Mouse (Mus musculus) mammary gland, adult 2 months (tissue): ENCODE results near the gene Mapk14. TPM values are rescaled to one million over a fixed set of nuclear protein-coding genes. Genes with fewer than 3 reads are reported as not detected.

Experiments
- polyA plus RNA-seq: library from polyadenylated mRNA; depleted of rRNA; stranded (reverse); fragments of >200 nt; gene quantifications from 2 replicates; pipeline ENCODE4 v1.2.3, GENCODE M21; 2012; ENCODE audit warnings: low replicate concordance; rRNA removed

Gene Mapk14
- polyA plus RNA-seq: 88.2 and 111 TPM in 2 replicates

DNA sequence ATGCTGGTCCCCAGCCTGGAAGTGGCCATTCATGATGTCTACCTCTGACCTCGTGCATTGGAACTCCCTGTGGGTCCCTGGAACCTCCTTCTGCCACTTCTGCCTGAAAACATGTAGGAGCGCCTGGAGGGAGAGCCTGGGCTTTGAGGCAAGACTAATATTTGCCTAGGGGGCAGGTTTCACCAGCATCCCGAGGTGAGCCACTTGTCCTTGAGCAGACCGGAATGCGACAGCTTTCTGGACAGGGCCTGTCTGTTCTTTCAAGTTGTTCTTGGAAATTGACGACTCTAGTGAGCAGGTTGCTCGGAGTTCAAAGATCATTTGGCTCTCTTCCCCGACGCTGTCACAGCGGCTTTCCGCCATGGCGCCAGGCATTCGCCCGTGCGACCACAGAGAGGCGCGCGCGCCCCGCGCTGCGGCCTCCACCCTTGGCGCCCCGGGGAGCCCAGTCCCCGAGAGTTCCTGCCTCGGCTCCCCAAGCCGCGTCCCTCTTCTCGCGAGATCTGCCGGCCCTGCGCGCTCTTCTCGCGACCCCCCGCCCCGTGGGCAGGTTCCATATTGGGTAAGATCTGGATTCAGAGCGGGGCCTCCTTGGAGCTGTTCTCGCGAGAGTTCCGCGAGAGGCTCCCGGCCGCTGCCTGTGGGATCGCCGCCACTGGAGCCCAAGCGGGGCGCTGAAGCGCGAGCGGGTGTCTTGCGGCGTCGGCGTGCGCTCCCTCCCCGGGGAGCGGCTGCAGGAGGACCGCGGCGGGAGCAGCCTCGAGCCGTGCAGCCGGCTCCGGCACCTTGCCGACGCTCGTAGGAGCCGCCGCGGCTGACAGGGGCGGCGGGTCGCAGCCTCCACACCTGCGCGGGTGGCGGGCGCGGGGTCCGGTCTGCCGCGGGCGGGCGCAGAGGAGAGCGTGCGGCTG, at the start of gene Mapk14:
TSS of gene Mapk14 (plus strand) at position 554 of the 911 bp plus-strand sequence.

GRCm38 (mm10) chr17:28689586-28690283, 1.4 kb upstream of the Mapk14 start, which contains the start of gene Slc26a8:
TSS of gene Slc26a8 (minus strand) at chr17:28690233.

DNA sequence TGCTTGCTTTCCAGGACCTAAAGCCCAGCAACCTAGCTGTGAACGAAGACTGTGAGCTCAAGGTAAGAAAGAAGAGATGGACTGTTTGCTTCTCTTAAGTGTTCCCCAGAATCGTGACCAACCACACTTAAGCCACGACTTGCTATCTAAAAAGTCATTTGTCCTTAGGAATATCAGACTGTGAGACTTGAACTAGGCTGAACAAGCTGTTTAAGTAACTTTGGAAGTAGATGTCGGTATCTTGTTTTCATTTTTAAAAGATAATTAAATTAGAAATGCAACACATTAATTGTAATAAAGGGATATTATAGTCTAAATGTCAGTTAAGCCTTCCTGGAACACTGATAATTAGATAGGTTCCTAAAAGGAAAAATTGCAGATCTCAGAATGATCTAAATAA, 34.7 kb downstream of the Mapk14 start, which contains the start of gene AC170998.1:
TSS of gene AC170998.1 (plus strand) at position 301 of the 400 bp plus-strand sequence.

DNA sequence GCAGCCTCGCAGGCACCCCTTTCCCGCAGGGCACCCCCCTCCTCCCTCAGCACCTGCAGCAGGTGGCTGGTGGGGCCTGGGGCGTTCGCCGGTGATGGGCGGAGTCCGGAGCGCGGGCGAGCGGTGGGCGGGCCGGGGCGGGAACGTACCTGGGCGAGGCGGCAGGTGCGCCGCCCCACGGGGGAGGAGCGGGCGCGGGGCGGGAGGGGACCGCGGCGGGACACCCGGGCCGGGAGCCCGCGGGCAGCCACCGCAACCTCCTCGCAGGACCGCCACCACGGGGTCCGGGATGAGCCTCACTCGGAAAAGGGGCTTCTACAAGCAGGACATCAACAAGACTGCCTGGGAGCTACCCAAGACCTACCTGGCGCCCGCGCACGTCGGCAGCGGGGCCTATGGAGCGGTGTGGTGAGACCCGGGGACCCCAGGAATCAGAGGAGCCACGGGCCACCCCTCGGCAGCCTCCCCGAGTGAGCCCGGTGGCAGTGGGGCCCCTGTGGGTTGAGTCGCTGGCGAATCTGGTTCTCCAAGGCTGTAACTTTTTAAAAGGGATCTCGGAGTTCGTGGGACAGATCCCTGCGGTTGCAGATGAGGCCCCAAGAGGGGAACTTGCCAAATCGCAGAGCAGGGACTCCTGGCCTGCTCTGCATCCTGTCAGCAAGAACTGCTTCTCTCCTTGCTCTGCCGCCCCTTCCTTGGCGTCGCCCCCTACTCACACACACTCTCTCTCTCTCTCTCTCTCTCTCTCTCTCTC, 78.2 kb downstream of the Mapk14 start, which contains the start of gene Mapk13:
TSS of gene Mapk13 (plus strand) at position 177 of the 754 bp plus-strand sequence.

Other genes with a start within 250 kb of the Mapk14 start
- gene Fkbp5, start 173.8 kb upstream of the Mapk14 start, polyA plus RNA-seq: 14.9 and 15.4 TPM in 2 replicates
- 0.09 and 0.23 TPM in 2 replicates for gene Armc12, start 160.5 kb upstream of the Mapk14 start, polyA plus RNA-seq
- gene Clpsl2, start 141.9 kb upstream of the Mapk14 start, polyA plus RNA-seq: not detected in 2 replicates
- gene Clps, start 130.6 kb upstream of the Mapk14 start, polyA plus RNA-seq: 0.54 and 2.5 TPM in 2 replicates
- gene Lhfpl5, start 115.7 kb upstream of the Mapk14 start, polyA plus RNA-seq: not detected in 2 replicates
- 24.2 and 35.7 TPM in 2 replicates for gene Srpk1, start 68.6 kb upstream of the Mapk14 start, polyA plus RNA-seq
- 1.2 and 2.3 TPM in 2 replicates for gene Slc26a8, start 1.1 kb upstream of the Mapk14 start, polyA plus RNA-seq
- 0.61 and 0.99 TPM in 2 replicates for gene AC170998.1, start 34.8 kb downstream of the Mapk14 start, polyA plus RNA-seq
- gene Mapk13, start 78.0 kb downstream of the Mapk14 start, polyA plus RNA-seq: 11.3 and 15.1 TPM in 2 replicates
- gene Brpf3, start 109.8 kb downstream of the Mapk14 start, polyA plus RNA-seq: 32.5 and 36.3 TPM in 2 replicates
- gene Pnpla1, start 167.1 kb downstream of the Mapk14 start, polyA plus RNA-seq: 0.04 and 0.36 TPM in 2 replicates
- gene 4930539E08Rik, start 224.0 kb downstream of the Mapk14 start, polyA plus RNA-seq: 0.27 and 0.68 TPM in 2 replicates